Mouse (Mus musculus) heart, postnatal 14 days (tissue): Measurements from ENCODE around the gene Nck1. TPM values are rescaled to one million over a fixed set of nuclear protein-coding genes. Genes with fewer than 3 reads are reported as not detected.
A peak's percentile ranks its signal among the peaks of the same experiment; 100 is the strongest.

Experiments
- DNase-seq, 2 experiments: peaks; one replicate each; pipeline ENCODE4 v3.0.0; 2021 to 2022
- intact Hi-C: fragments of 180-260 bp; cut with DNase I; formaldehyde crosslinking; loops from one replicate; pipeline ENCODE4 v1.15.1; 2025
- total RNA-seq, 2 experiments: library from RNA; stranded (reverse); gene quantifications; 2 replicates each; pipeline ENCODE4 v1.2.3; 2021

Gene Nck1
- total RNA-seq, 2 experiments from 2014 or later = 49.8 to 56.2 TPM

GRCm38 (mm10) chr9:100544948-100545714 is 803 bp downstream of the Nck1 start:
- intact Hi-C loops = loop anchor here (1.0 to 5.0 kb wide), 4 partner anchors 24 to 372 kb away; no protein-coding TSS in a partner anchor

DNA sequence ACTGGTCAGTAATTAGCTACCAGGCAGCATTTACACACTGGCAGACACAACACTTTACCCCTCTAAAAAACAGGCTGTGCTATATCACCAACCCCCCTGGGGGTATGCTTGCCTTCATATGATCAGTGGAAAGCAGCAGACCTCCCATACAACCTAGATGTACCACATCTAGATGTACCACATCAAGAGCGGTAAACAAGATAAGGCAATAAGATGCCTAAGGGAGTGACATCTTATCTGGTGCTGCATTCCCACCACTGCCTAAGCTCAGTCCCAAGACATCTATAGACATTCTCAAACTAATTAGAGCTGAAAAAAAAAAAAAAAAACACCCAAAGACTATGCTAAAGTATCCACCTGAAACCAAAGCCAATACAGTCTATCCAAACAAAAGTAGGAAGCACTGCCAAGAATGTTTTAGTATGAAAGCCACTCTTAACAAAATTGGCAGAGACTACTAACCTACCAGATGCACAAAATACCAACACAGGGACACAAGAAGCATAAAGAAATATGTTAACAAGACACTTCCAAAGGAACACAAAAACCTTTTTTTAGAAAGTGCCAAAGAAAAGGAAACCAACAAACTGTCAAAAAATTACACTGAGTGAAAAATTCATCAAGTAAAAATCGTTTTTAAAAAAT is 10.2 kb downstream of the Nck1 start:
- DNase-seq = no peak
- intact Hi-C loops = no loop called here

More at GRCm38 (mm10) chr9:100544948-100545714, 803 bp downstream of the Nck1 start:
- no peak for DNase-seq

- intact Hi-C loops = no loop called here
These were observed 11.2 kb downstream of the Nck1 start for GRCm38 (mm10) chr9:100534686-100535085.

GRCm38 (mm10) chr9:100532847-100533505 is 13.0 kb downstream of the Nck1 start:
- intact Hi-C loops = no loop called here
- DNase-seq = no peak

More at GRCm38 (mm10) chr9:100534686-100535085, 11.2 kb downstream of the Nck1 start:
- DNase-seq = no peak

- intact Hi-C loops = no loop called here
These were observed 14.6 kb downstream of the Nck1 start for GRCm38 (mm10) chr9:100531296-100531695.

DNA sequence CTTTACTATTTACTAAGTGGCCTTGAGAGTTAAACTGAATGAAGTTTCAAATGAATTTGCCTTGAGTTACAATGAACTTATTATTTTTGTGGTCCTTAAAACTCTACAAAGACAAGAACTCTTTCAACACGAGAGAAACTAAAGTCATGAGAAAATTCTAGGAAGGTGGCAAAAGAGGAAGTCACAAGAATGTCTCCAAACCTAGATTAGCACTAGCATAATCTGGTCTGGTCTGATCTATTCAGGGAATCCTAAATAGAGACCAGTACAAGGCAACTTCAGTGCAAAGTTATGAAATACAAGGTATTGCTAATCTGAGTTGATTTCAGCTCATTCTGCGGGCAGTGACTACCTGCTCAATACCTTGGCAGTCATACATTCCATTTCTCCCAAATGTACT is 20.7 kb downstream of the Nck1 start:
- intact Hi-C loops = no loop called here
- DNase-seq = no peak

More at GRCm38 (mm10) chr9:100531296-100531695, 14.6 kb downstream of the Nck1 start:
- no peak for DNase-seq

GRCm38 (mm10) chr9:100522029-100522428 is 23.9 kb downstream of the Nck1 start:
- intact Hi-C loops = loop anchor here (5.0 kb wide), 1 partner anchor 395 kb away; no protein-coding TSS in a partner anchor

DNA sequence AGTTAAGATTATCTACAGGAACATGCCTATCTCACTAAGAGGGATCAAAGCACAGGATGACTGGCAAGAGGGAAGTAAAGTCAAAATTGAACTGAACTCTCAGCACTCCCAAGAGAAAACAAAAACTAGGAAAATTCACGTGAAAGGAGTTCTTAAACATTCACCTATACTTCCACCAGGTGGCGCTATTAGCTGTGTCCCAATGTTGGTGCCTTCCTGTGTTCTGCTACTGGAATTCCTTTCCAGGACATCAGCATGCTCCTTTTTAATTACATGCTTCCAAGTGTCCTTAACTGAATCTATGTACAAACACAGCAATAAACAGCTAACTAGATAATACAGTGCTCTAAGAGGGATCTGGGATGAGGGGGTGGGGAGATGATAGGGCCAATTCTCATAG is 25.3 kb downstream of the Nck1 start:
- intact Hi-C loops = loop anchor here (1.0 to 5.0 kb wide), 3 partner anchors 24 to 397 kb away; no protein-coding TSS in a partner anchor
- peak; percentile 34 to 73 for DNase-seq

More at GRCm38 (mm10) chr9:100522029-100522428, 23.9 kb downstream of the Nck1 start:
- no peak for DNase-seq

- no peak for DNase-seq
- intact Hi-C loops = loop anchor here (1.0 to 5.0 kb wide), 3 partner anchors 25 to 397 kb away; no protein-coding TSS in a partner anchor
These were observed 25.9 kb downstream of the Nck1 start for GRCm38 (mm10) chr9:100520012-100520411.

DNA sequence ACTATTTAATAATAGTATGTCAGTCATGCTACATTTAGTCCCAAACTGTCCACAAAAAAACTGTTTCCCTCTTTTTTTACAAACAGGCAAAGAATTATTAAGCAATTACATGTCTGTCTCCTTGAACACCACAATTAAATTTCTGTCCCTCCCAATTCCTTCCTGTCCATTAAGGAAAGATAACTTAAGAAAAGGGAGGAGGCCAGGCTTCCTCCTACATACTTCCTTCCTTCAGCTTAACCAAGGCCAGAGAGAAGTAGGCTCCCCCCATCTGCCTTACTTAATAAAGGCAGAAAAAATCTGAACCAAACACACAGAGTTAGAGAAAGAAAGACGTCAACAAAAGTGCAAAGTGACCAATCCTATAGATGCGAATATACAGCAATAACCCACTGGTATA is 38.4 kb downstream of the Nck1 start:
- intact Hi-C loops = loop anchor here (5.0 kb wide), 1 partner anchor 40 kb away; the partner anchor contains the start of gene Nck1
- DNase-seq = no peak

DNA sequence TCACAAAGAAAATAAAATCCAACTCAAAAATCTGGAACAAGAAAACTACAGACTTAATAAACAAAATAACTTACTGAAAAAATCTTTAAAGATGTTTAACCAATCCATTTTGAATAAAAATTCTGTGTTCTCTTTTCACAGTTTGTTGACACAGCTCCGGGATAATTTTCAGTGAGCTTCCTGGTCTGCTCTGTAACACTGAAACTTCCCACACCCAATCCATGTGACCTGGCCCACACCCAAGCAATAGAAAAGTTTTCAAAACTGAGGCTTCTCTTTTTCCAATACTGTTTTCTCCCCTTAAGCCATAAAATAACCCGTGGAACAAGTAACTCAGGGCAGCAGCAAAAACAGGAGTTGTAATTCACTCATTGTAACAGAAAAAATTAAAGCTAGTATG is 39.3 kb downstream of the Nck1 start:
- intact Hi-C loops = loop anchor here (5.0 kb wide), 1 partner anchor 41 kb away; the partner anchor contains the start of gene Nck1
- peak; percentile 62 to 77 for DNase-seq

GRCm38 (mm10) chr9:100505498-100505897 is 40.4 kb downstream of the Nck1 start:
- DNase-seq = no peak
- intact Hi-C loops = loop anchor here (5.0 kb wide), 1 partner anchor 42 kb away; the partner anchor contains the start of gene Nck1

DNA sequence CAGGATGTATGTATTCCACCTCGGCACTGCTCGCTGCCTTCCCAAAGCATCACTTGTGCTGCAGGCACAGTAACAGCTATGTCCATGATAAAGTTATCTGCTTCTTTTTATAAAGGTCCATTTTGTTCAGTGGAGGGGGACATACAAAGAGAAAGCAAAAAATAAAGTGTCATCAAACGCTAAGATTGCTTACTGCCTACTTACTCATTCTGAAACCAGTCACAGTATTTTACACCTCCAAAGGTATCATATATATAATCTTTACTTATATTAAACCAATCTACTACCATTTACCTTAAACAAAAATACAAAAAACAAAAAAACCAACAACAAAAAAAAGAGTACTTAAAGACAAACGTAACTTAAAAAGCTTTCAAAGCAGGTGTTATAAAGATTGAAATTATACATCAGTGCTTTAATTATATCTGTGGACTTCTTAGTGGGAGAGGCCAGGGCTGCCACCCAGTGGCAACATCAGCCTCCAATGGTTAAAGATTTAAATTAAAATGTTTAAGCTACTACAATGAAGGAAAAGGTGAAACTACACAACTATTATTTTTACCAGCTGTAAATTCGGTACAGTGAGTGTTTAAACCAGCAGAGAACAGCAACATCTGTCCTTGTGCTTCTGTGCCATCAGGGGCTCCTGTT is 52.2 kb downstream of the Nck1 start:
- intact Hi-C loops = loop anchor here (2.0 kb wide), 1 partner anchor 39 kb away; no protein-coding TSS in a partner anchor

DNA sequence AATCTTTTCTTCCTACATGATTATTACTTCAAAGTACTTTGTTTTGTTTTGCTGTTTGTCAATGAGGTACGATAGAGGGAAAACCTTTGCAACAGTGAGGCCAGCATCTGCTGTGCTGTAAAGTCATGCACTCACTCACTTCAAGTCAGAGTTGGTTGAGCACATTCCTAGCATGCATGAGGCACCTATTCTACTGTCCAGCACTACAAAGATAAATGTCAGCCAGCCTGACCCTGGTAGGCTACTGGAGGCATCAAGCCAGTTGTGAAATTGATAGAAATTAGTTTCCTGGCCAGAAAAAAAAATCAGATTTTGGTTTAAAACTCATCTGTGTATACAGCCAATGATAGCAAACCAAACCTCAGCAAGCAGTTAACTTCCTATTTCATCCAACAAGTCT is 54.5 kb downstream of the Nck1 start:
- no peak for DNase-seq
- intact Hi-C loops = no loop called here

More for the DNA sequence above, 52.2 kb downstream of the Nck1 start:
- no peak for DNase-seq

DNA sequence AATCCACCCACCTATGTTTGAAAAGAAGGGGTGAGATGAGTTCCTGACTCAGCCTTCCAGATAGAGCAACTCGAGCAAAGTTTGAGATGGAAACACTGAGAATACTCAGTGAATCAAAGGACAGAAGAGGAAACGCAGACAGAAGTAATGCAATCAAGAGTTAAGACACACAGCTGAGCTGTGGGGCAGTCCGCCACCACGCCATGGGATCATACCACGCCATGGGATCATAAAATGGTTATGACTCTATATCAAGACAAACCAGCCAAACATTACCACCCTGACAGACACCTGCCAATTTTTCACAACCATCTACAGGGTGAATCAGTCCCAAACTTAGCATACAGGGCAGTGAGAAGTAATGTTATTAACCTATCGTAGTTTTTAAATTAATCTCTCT is 57.0 kb downstream of the Nck1 start:
- intact Hi-C loops = no loop called here

GRCm38 (mm10) chr9:100488056-100488713 is 57.7 kb downstream of the Nck1 start:
- DNase-seq = no peak
- intact Hi-C loops = no loop called here

More for the DNA sequence above, 57.0 kb downstream of the Nck1 start:
- no peak for DNase-seq

DNA sequence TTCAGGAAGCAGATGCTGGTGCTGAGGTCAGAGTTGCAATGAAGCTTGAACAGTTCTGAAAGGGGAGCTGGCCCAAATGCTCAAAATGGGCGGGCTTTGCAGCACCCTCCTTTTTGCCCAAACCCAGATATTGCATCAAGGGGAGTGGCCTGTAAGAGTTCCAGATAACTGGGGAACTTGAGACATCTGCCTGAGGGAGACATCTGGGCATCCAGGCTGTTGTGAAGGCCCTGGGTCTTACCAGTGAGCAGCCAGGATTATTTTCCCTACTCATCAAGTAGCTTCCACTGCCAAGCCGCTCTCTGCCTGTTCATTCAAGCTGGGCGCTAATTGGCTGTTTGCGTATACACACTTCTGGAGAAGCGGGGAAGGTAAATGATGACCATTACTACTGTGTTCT is 59.5 kb downstream of the Nck1 start, which contains the start of gene Il20rb:
Il20rb (minus strand) TSS at position 358 of the 400 bp plus-strand sequence.
- intact Hi-C loops = no loop called here
- no peak for DNase-seq

GRCm38 (mm10) chr9:100483318-100483717 is 62.6 kb downstream of the Nck1 start:
- DNase-seq = no peak
- intact Hi-C loops = no loop called here

- DNase-seq = no peak
- intact Hi-C loops = no loop called here
These were observed 64.3 kb downstream of the Nck1 start for GRCm38 (mm10) chr9:100481626-100482025.
